Mouse (Mus musculus) kidney, postnatal 0 days (tissue): ENCODE results near the gene Serf1. TPM values are rescaled to one million over a fixed set of nuclear protein-coding genes. Genes with fewer than 3 reads are reported as not detected.
"Not testable (repeated sequence)": the region's sequence is repeated elsewhere in the genome, so short reads cannot be mapped to it uniquely, and the experiment has no call there.

Source experiments
- ATAC-seq: fragments of 200-750 bp; cut with Nextera tagmentation; replicated peaks from 2 replicates; pipeline ENCODE4 v1.8.0; 2017; ENCODE audit warnings: low read depth, moderate number of reproducible peaks, moderate TSS enrichment, moderate library complexity; ENCODE audit not compliant: low FRiP score
- DNase-seq: peaks from one replicate; pipeline ENCODE4 v3.0.0-alpha.2; 2016; ENCODE audit warnings: low spot score
- H3K27ac ChIP-seq: fragments of 300-500 bp; sonication (generic); 2 replicates; pipeline ENCODE4 v1.5.1; 2014; ENCODE audit warnings: mild to moderate bottlenecking
- H3K27me3 ChIP-seq: fragments of 300-500 bp; sonication (generic); 2 replicates; pipeline ENCODE4 v1.6.1; 2014; ENCODE audit warnings: low read length, mixed read lengths; ENCODE audit not compliant: insufficient read depth
- H3K36me3 ChIP-seq: fragments of 300-500 bp; sonication (generic); 2 replicates; pipeline ENCODE4 v1.6.1; 2014; ENCODE audit warnings: low read length, mixed read lengths; ENCODE audit not compliant: insufficient read depth
- H3K4me1 ChIP-seq: fragments of 300-500 bp; sonication (generic); replicated peaks from 2 replicates; pipeline ENCODE4 v1.6.1; 2014; ENCODE audit warnings: antibody characterized with exemption, low read length, mixed read lengths; ENCODE audit not compliant: insufficient read depth
- H3K4me2 ChIP-seq: fragments of 300-500 bp; sonication (generic); 2 replicates; pipeline ENCODE4 v1.6.1; 2014; ENCODE audit warnings: mild to moderate bottlenecking, low read length, moderate library complexity, mixed read lengths
- H3K4me3 ChIP-seq: fragments of 300-500 bp; sonication (generic); replicated peaks from 2 replicates; pipeline ENCODE4 v1.5.1; 2014; ENCODE audit warnings: low read depth, low read length
- H3K9ac ChIP-seq: fragments of 300-500 bp; sonication (generic); 2 replicates; pipeline ENCODE4 v1.6.1; 2014; ENCODE audit warnings: low read depth, low read length
- H3K9me3 ChIP-seq: fragments of 300-500 bp; sonication (generic); replicated peaks from 2 replicates; pipeline ENCODE4 v1.6.1; 2016; ENCODE audit warnings: low read length, inconsistent platforms, mixed read lengths
- CTCF ChIP-seq: IDR thresholded peaks from 2 replicates; pipeline ENCODE4 v1.5.1; 2016; ENCODE audit warnings: antibody characterized with exemption, low read depth, mild to moderate bottlenecking, moderate library complexity
- WGBS: fragments of 180-500 bp; shearing (Covaris S2); extraction: QIAGEN DNeasy Blood & Tissue Kit; methylation state at CpG from one replicate; pipeline ENCODE4 v1.1.7; 2014; 5-methylcytosine and 5-hydroxymethylcytosine counted together
- polyA plus RNA-seq: library from polyadenylated mRNA; unstranded; fragments of >200 nt; fragmentation: Nextera tagmentation; extraction: Ambion mirVana; gene quantifications from 2 replicates; pipeline ENCODE4 v1.2.1, GENCODE M21; 2015

Serf1 gene
- polyA plus RNA-seq, 1 experiment from 2014 or later: 216 TPM

GRCm38 (mm10) chr13:100152659-100153058, 44.8 kb downstream of the Serf1 start:
- Histone ChIP-seq H3K4me2 (no peak overlapping the region), H3K4me3 (no peak overlapping the region), H3K9ac (no peak overlapping the region), H3K9me3 (no peaks in the 10 kb centered on the region), H3K36me3 (no peaks in the 10 kb centered on the region), H3K4me1 (no peaks in the 10 kb centered on the region), H3K27me3 (no peaks in the 10 kb centered on the region), H3K27ac (no peak overlapping the region)
- no peak for DNase-seq
- WGBS: 67% methylated on average over 1 of the region's 1 CpGs
- no peak for ATAC-seq
- TF ChIP-seq CTCF: no peak

GRCm38 (mm10) chr13:100156624-100157023, 48.8 kb downstream of the Serf1 start:
- Histone ChIP-seq H3K36me3 (no peaks in the 10 kb centered on the region), H3K4me2 (no peak overlapping the region), H3K27ac (no peak overlapping the region), H3K9ac (no peak overlapping the region), H3K27me3 (no peaks in the 10 kb centered on the region), H3K4me3 (no peak overlapping the region), H3K9me3 (no peaks in the 10 kb centered on the region), H3K4me1 (no peaks in the 10 kb centered on the region)
- no peak for TF ChIP-seq CTCF
- WGBS: 93% methylated on average over 3 of the region's 3 CpGs
- ATAC-seq (no peak), DNase-seq (no peak)

- not testable (repeated sequence) for H3K36me3 ChIP-seq, H3K4me1 ChIP-seq, H3K4me2 ChIP-seq, H3K27me3 ChIP-seq, H3K9ac ChIP-seq, H3K4me3 ChIP-seq, DNase-seq, H3K27ac ChIP-seq, ATAC-seq, H3K9me3 ChIP-seq
- WGBS: 82% methylated on average over 11 of the region's 11 CpGs
Measured at GRCm38 (mm10) chr13:100161171-100161870, 53.5 kb downstream of the Serf1 start.

- H3K27ac ChIP-seq, H3K4me3 ChIP-seq, H3K27me3 ChIP-seq, H3K36me3 ChIP-seq, DNase-seq, H3K4me1 ChIP-seq, H3K4me2 ChIP-seq, H3K9ac ChIP-seq, ATAC-seq, H3K9me3 ChIP-seq: not testable (repeated sequence)
Measured at GRCm38 (mm10) chr13:100162467-100162866, 54.7 kb downstream of the Serf1 start.

Other genes starting within 250 kb of the Serf1 start
- gene Cartpt, start 206.9 kb upstream of the Serf1 start, polyA plus RNA-seq: 0.16 TPM in 1 of 2 replicates, not detected in the other
- 73.4 and 77.8 TPM in 2 replicates for gene Mccc2, start 92.4 kb upstream of the Serf1 start, polyA plus RNA-seq
- 21.6 and 21.8 TPM in 2 replicates for gene Bdp1, start 3.9 kb upstream of the Serf1 start, polyA plus RNA-seq
- 44.1 and 44.8 TPM in 2 replicates for gene Smn1, start 16.8 kb downstream of the Serf1 start, polyA plus RNA-seq
- 0.51 and 0.57 TPM in 2 replicates for gene Naip2, start 94.1 kb downstream of the Serf1 start, polyA plus RNA-seq
- gene Naip5, start 138.3 kb downstream of the Serf1 start, polyA plus RNA-seq: 0.38 and 0.42 TPM in 2 replicates
- gene Naip6, start 209.7 kb downstream of the Serf1 start, polyA plus RNA-seq: 0.18 and 0.19 TPM in 2 replicates